Mouse (Mus musculus) adrenal gland, postnatal 25 days (tissue): ENCODE data around the gene Tomm40l. TPM values are rescaled to one million over a fixed set of nuclear protein-coding genes. Genes with fewer than 3 reads are reported as not detected.
A peak's percentile ranks its signal among the peaks of the same experiment; 100 is the strongest.

Source experiments
- DNase-seq: peaks from one replicate; pipeline ENCODE4 v3.0.0; 2021; ENCODE audit warnings: mixed read lengths
- total RNA-seq: library from RNA; stranded (reverse); gene quantifications from 2 replicates; pipeline ENCODE4 v1.2.3, GENCODE M21; 2021

The Tomm40l gene
- total RNA-seq, 1 experiment from 2014 or later = 43.7 TPM

DNA sequence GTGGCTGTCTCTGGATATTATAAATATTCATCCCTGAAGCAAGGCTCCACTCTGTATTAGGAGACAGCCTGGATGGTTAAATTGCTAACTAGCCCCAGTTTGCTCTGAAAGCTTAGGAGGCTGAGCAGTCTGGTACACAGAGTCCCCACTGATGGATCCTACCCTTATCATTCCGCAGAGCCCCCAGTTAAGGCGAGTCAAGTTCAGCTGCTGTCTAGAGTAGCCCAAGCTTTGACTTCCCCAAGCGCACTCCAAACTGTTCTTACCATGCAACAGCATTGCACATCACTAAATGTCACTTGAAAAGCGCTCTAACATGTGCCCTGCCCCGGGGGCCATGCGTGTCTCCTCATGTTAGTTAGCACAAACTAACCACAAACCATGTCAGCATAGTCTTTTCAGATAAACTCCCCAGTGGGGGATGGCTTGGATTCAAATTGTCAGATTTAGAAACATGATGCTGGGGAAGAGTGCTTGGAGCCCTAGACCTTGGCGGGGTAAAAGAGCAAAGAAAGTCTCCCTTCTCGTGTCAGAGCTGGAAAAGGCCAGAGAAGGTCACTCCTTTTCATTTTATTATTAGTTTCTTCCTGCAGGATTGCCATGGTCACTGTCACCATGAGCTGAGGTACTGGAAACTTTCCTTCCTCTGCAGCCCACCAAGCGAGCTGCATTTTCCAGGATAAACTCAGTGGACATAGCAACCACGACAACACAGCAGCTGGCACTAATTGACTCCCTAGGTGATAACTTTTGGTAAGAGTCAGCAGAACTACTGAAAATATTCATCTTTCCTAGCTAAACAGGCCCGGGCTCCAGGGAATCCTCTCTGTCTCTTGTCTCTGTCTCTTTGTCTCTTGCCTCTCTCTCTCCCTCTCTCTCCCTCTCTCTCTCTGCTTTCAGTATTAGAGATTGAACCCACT lies 28.1 kb downstream of the Tomm40l start:
- no peak for DNase-seq

DNA sequence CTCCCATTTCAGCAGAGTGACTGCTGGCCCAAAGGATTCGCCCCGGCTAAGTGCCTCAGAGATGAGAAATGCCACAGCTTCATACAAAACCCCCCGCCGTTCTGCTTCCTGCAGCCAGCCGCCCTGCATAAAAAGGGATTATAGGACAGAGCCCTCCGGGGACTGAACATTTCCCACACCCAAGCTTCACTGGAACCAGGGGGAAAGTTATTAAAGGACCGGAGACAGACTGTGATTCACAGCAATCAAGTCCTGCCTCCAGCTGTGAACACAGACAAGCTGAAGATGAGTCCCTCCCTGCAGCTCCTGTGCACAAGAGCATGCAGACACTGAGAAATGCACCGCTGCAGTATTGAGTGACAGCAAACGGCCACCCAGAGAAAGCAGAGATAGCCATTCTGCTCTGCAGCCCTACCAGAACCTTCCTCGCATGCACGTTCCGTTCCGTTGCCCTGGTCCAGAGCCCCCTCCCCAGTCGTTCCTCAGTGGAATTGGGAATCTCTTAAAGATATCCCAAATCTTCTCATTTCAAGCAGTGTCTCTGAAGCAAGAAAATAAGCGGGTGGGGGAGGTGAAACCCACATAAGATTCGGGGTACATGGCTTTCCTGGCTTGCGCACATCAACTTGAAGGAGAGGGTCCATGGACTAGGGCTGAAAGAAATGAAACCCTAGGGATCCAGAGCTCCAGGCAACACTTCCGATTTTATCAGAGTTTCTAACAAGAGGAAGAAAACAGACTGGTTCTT lies 29.0 kb downstream of the Tomm40l start:
- no peak for DNase-seq

DNA sequence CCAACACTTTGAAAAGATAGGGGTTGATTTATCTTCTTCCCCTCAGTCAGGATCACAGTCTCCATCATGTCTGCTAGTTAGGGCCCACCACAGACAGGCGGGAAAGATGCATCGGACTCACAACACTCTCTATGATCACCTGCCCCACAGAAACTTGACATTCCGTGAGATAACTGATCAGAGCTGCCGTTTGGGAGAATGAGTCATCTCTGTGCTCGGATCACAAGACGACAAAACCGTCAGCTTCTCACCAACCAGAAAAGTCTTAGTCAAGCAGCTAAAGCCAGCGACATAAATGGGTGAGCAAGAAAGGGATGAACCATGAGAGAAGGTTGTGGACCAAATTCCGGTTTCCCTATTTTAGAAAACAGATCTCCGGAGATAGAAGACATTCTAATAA lies 30.0 kb downstream of the Tomm40l start:
- DNase-seq = no peak

DNA sequence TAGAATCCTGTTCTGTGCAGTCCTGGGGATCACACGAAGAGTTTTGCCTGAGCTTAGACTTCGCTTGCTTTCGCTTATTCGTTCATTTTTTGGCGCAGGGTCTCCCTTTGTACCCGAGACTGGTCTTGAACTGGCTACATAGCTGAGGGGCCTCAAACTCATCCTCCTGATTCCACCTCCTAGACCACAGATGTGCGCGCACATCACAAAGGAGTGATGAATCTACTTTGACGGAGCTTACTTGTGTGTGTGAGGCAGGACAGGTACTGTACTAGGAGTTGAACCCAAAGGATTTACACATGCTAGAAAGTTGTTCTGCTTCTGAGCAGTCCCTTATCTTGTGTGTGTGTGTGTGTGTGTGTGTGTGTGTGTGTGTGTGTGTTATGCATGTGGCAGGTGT lies 31.5 kb downstream of the Tomm40l start:
- DNase-seq = no peak

DNA sequence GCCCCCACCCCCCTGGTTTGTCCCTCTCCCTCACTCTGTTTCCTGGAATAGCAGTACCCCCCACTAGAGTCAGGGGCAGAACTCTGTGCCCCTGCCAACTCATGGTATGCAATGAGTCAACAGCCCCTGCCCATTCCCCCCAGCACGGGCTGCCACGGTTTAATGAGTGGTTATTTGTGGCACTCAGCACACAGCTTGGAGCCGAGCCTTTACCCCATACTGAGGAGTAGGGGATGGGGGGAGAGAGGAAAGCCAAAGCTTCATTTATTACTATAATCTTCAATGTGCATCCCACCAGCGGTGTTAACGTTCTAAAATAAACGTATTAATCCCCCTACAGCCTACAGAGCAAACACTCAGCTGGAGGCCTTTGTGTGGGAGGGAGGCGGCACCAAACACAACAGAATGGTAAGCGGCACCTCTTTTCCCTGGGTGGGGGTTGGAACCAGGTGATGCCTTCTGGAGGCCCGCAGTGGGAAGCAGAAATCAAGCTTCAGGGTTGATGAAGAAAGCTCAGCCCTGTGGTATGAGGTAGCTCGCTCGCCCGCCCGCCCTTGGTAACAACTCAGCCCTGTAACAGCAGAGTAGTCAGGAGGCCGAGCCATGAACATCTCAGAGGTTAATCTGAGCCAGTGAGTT lies 32.7 kb downstream of the Tomm40l start:
- DNase-seq = no peak

DNA sequence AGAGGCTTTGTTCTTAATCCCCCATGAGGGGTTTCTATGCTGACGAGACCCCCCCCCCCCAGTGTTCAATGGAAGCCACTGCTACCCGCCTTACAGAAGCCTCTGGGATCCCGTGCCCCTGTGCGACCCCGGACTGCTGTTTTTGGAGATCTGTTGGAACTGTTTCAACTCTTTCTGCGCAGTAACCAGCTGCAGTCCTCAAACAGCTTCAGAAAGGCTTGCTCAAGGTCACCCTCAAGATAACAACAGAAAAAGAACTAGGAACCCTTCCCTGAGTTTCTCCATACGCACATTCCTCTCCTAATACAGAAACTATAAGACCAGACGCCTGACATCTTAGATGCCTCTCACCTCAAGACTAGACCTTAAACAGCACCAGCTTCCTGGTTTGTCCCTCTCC lies 33.3 kb downstream of the Tomm40l start:
- DNase-seq = no peak

DNA sequence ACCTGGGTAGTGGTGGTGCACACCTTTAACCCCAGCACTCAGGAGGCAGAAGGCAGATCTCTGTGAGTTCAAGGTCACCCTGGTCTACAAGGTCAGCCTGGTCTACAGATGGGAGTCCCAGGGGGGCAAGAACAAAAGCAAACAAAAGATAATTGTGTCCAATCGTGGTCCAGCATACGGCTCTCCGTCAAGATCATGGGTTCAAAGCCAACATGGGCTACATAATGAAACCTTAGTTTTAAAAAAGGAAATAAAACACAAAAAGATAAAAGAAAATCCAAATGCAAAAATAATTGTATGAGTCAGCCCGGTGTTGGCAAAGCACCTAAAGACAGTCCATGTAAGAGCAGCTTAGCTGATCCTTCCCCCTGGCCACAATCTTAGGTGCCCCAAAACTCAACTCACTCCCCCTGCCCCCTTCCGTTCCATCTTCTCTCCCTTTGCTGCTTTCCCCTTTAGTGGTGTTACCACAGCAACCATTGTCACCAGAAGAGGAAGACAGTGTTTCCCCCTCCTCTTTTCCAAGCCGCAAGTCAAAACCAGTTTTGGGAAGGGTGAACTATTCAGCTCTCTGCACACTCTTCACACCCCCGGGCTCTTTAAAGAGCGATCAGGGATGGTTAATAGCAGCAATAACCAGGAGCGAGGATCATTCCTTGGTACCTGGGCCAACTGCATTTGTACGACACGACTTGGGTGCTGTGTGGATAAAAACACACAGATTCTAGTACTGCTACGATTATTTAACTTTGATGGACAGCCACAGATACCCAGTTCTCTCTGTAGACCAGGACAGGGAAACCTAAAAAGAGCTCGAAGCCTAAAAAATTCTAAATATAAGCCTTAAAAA lies 34.2 kb downstream of the Tomm40l start:
- DNase-seq = no peak

DNA sequence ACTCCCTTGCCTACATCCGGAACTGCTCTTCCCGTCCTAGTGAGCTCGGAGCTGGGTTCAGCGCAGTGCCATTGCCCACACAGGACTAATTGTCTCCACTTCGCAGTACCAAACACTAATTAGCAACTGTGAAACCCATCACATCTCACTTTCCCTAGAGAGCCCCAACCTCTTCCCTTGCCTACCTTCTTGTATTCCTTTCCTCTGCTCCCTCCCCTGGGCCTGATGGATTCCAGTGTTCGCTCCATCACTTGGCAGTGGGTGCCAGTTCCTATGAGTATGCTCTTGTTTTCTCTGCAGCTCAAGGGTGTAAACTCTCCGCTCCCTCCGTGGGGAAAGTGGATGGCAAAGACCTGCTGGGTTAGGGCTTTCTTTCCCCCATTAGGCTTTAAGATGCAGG lies 36.7 kb downstream of the Tomm40l start:
- DNase-seq = no peak

DNA sequence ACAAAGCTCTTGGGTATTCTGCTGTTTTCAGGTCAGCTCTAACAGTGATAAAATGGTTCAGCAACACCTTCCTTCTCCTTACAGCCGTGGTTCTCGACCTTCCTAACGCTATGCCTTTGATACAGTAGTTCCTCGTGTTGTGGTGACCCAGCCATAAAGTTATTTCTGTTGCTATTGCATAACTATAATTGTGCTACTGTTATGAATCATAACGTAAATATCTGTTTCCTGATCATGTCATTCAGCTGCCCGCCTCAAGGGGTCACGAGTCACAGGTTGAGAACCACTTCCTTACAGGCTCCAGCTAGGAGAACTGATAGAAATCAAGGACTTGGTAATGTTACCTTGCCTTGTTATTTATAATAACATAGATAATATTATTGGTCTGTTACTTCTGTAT lies 38.0 kb downstream of the Tomm40l start:
- DNase-seq = peak; percentile 21

DNA sequence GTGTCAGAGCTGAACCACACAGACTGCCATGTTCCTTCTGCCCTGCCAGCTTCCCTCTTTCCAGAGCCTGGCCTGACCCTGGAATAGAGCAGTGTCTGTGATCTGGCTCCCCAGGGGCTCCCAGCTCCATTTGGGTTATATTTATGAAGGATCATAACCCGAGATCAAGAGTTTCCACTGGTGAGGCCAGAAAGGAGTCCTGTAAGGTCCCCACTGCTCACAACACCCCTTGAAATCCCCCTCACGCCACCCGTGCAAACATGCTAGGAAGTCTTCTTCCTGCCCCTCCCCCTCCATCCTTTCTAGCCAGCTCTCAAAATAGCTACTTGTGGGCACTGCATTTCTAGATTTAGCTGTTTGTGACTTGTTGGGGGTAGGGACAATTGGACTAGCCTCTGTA lies 38.7 kb downstream of the Tomm40l start:
- DNase-seq = no peak

DNA sequence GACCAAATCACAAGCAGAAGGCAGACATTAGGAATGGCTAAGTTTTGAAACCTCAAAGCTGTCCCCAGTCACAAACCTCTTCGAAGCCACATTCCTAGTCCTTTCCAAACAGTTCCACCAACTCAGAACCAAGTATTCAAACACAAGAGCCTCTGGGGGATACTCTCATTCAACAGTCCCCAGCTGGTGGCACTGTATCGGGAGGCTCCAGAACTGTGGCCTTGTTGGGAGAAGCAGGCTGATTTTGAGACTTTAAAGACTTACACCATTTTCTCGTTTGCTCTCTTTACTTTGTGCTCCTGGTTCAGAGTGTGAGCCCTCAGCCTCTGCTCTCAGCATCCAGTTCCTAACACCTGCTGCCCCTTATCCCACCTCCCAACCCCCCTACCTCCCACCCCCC lies 39.3 kb downstream of the Tomm40l start:
- DNase-seq = no peak

DNA sequence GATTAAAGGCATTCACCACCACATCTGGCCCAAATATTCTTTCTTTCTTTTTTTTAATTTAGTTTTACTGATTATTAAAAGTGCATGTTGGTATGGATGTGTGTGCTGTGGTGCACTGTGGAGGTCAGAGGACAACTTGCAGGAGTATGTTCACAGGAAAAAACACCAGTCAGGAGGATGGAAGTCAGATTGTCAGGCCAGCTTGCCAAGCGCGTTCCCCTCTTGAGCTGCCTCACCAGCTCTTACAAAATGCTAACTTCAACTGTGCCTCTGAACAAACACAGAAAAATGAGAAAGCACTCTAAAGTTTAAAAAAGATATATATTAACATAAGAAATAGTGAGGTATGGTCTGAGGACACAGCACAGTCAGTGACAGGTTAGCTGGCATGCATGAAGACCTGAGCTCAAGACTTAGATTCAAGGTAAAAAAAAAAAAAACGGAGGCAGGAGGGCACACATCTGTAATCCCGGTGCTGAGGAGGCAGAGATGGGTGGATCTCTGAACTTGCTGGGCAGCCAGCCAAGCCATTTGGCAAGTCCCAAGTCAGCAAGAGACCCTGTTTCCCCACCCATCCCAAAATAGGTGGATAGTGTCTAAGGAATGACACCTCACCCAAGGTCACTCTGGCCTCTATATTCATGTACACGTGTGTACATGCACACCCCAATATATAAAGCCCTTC lies 42.7 kb downstream of the Tomm40l start:
- DNase-seq = peak; percentile 25

DNA sequence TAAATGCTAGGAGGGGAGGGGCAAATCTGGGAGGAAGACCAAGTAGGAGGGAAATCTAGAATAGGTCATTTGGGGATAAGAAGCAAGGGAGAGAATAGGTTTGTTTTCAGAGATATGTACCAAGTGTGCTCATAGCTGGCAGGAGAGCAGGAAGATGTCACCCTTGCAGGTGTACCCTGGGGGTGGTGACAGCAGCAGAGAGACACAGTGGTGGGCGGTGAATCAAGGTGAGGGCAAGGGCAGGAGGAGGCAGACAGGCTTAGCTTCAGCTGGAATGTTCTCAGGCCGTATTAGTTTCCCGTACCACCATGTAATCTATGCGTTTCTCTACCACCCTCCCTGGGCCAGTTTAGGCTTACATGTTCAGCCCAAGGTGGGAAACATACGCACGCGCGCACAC lies 49.5 kb downstream of the Tomm40l start:
- no peak for DNase-seq

DNA sequence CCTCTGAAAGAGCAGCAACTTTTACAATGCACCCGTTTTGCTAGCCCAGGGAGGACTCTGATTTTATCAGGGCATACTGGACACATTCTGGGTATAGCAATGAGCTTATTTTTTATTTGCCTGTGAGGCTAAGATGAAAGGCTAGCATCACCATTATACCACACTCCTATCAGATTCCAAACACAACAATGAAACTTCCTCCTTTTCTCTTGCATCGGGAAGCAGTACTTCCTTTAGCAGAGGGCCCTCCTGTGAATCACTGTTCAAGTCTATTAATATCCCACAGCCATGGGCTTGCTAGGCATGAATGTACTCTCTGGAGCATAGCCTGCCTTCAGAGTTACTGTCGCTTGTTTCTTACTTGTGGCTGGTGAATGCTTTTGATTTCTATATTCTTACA lies 51.2 kb downstream of the Tomm40l start:
- DNase-seq = no peak

DNA sequence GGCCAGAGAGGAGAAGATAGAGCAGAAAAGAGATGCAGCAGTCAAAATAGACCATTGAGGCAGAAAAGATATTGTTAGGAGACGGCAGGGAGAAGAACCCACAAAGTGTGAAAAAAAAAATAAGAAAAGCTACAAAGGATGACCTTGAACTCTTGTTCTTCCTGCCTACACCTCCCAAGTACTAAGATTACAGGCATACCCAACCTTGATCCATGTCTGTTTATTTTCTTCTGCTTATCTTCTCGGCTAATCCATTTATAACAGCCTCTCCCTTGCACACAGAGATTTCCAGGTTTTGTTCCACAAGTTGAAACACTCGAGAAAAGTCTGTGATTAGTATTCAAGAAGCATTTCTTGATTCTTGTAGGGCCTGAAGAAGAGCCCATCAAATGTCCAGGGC lies 52.4 kb downstream of the Tomm40l start:
- DNase-seq = no peak

DNA sequence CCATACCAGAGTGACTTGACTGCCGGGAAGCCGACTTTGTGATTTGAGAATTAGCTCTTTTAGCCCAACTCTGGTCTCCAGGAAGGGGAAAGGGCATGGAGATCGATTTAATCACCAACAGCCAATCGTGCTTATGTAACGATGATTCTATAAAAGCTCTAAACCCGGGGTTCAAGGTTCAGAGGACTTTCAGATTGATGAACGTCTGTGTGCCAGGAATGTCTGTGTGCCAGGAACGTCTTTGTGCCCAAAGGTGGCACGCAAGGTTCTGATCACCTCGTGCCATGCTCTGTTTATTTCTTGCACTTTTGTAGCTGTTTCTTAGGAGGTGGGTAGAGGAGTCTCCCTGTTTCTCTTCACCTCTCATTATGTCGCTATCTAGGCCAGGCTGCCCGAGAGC lies 53.4 kb downstream of the Tomm40l start:
- no peak for DNase-seq

Other genes with a start within 250 kb of the Tomm40l start
- 1.5 and 2.6 TPM in 2 replicates for gene Fcgr2b, start 246.0 kb downstream of the Tomm40l start, total RNA-seq
- 0.76 and 1.6 TPM in 2 replicates for gene Fcgr4, start 203.6 kb downstream of the Tomm40l start, total RNA-seq
- 5.5 and 7.4 TPM in 2 replicates for gene Fcgr3, start 157.6 kb downstream of the Tomm40l start, total RNA-seq
- gene Cfap126, start 108.6 kb downstream of the Tomm40l start, total RNA-seq = 2.3 and 4.5 TPM in 2 replicates
- gene Sdhc, start 71.9 kb downstream of the Tomm40l start, total RNA-seq = 372 and 386 TPM in 2 replicates
- 0.88 and 2.9 TPM in 2 replicates for gene Mpz, start 71.8 kb downstream of the Tomm40l start, total RNA-seq
- gene Pcp4l1, start 26.2 kb downstream of the Tomm40l start, total RNA-seq = 36.1 and 37.7 TPM in 2 replicates
- gene Nr1i3, start 8.5 kb downstream of the Tomm40l start, total RNA-seq = 3.0 TPM in 1 of 2 replicates, not detected in the other
- 2.1 and 105 TPM in 2 replicates for gene Apoa2, start 2.5 kb upstream of the Tomm40l start, total RNA-seq
- gene Fcer1g, start 11.9 kb upstream of the Tomm40l start, total RNA-seq = 11.1 and 13.7 TPM in 2 replicates
- 0.62 and 0.67 TPM in 2 replicates for gene Adamts4, start 27.9 kb upstream of the Tomm40l start, total RNA-seq
- 565 and 662 TPM in 2 replicates for gene Ndufs2, start 28.9 kb upstream of the Tomm40l start, total RNA-seq
- gene B4galt3, start 47.8 kb upstream of the Tomm40l start, total RNA-seq = 36.9 and 38.1 TPM in 2 replicates
- 41.6 and 54.7 TPM in 2 replicates for gene Ppox, start 58.7 kb upstream of the Tomm40l start, total RNA-seq
- gene Usp21, start 65.5 kb upstream of the Tomm40l start, total RNA-seq = 47.8 and 50.5 TPM in 2 replicates
- gene Ufc1, start 72.5 kb upstream of the Tomm40l start, total RNA-seq = 132 and 151 TPM in 2 replicates
- 35.9 and 36.5 TPM in 2 replicates for gene Dedd, start 106.6 kb upstream of the Tomm40l start, total RNA-seq
- 83.2 and 86.9 TPM in 2 replicates for gene Nit1, start 123.1 kb upstream of the Tomm40l start, total RNA-seq
- gene Pfdn2, start 123.2 kb upstream of the Tomm40l start, total RNA-seq = 140 and 145 TPM in 2 replicates
- gene Klhdc9, start 138.3 kb upstream of the Tomm40l start, total RNA-seq = 1.4 and 4.9 TPM in 2 replicates
- gene Nectin4, start 147.6 kb upstream of the Tomm40l start, total RNA-seq = 0.12 TPM in 1 of 2 replicates, not detected in the other
- 1.8 and 2.2 TPM in 2 replicates for gene Arhgap30, start 166.4 kb upstream of the Tomm40l start, total RNA-seq
- gene Usf1, start 188.8 kb upstream of the Tomm40l start, total RNA-seq = 62.9 and 95.1 TPM in 2 replicates
- 5.2 and 6.3 TPM in 2 replicates for gene Tstd1, start 196.4 kb upstream of the Tomm40l start, total RNA-seq
- 40.1 and 59.7 TPM in 2 replicates for gene F11r, start 215.0 kb upstream of the Tomm40l start, total RNA-seq